Mouse (Mus musculus) brain, embryonic 14.5 days (tissue): ENCODE data around the gene Unc13a.

Source experiments
- CTCF ChIP-seq: fragments of 200-500 bp; IDR thresholded peaks from 2 replicates; pipeline ENCODE4 v1.5.1; 2012; ENCODE audit warnings: inconsistent platforms, mild to moderate bottlenecking, moderate library complexity, borderline replicate concordance; ENCODE audit not compliant: insufficient read depth, insufficient read length; ENCODE audit errors: extremely low read depth
- POLR2A ChIP-seq: fragments of 200-500 bp; IDR thresholded peaks from 2 replicates; pipeline ENCODE4 v1.6.1; 2012; ENCODE audit warnings: mild to moderate bottlenecking, inconsistent platforms, borderline replicate concordance; ENCODE audit not compliant: poor library complexity, insufficient read depth, insufficient read length, severe bottlenecking; ENCODE audit errors: extremely low read depth

DNA sequence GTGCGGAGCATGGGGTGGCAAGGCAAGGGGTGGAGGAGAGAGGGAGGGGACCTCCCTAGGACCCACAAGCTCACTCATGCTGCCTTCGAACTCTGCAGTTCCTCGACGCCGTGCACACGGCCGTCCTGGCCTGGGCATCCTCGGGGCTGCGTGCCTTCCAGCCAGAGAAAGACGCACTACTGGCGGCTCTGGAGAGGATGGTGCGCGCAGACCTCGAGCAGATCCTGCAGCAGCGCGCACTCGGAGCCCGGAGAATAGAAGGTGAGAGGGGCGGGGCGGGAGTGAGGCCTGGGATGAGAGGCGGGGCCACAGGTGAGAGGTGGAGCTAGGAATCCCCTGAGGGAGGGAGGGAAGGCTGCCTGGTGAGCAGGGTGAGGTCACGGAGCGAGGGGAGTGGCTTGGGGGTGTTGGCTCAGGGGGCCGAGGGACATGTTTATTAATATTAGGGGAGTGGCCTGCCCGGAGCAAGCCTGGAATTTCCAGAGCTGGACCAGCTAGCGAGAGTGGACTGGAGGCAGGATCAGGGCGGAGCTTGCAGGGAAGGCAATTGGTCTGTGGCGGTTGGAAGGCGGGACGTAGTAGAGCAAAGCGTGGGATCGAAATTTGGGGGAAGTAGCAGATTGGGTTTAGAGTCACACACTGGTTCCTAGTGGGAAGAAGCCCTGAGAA, 68.8 kb downstream of the Unc13a start:
- TF ChIP-seq CTCF (no peak), POLR2A (no peak)
